Mouse (Mus musculus) forebrain, embryonic 13.5 days (tissue): Measurements from ENCODE around the gene Ccnq. TPM values are rescaled to one million over a fixed set of nuclear protein-coding genes. Genes with fewer than 3 reads are reported as not detected.

Experiments used
- ATAC-seq: fragments of 200-750 bp; cut with Nextera tagmentation; 2 replicates; pipeline ENCODE4 v1.8.0; 2017
- H3K27ac ChIP-seq: fragments of 300-500 bp; sonication (generic); 2 replicates; pipeline ENCODE4 v1.5.1; 2015; ENCODE audit warnings: inconsistent platforms, mild to moderate bottlenecking, moderate library complexity
- H3K27me3 ChIP-seq: fragments of 300-500 bp; sonication (generic); 2 replicates; pipeline ENCODE4 v1.6.1; 2015; ENCODE audit warnings: mild to moderate bottlenecking, inconsistent platforms
- H3K36me3 ChIP-seq: fragments of 300-500 bp; sonication (generic); 2 replicates; pipeline ENCODE4 v1.6.1; 2015; ENCODE audit warnings: mild to moderate bottlenecking, inconsistent platforms; ENCODE audit not compliant: poor library complexity, severe bottlenecking
- H3K4me1 ChIP-seq: fragments of 300-500 bp; sonication (generic); 2 replicates; pipeline ENCODE4 v1.6.1; 2015; ENCODE audit warnings: inconsistent platforms
- H3K4me2 ChIP-seq: fragments of 300-500 bp; sonication (generic); 2 replicates; pipeline ENCODE4 v1.6.1; 2015; ENCODE audit warnings: inconsistent platforms, mild to moderate bottlenecking, moderate library complexity
- H3K4me3 ChIP-seq: fragments of 300-500 bp; sonication (generic); 2 replicates; pipeline ENCODE4 v1.5.1; 2015; ENCODE audit warnings: mild to moderate bottlenecking, inconsistent platforms
- H3K9ac ChIP-seq: fragments of 300-500 bp; sonication (generic); 2 replicates; pipeline ENCODE4 v1.6.1; 2015; ENCODE audit warnings: mild to moderate bottlenecking, inconsistent platforms
- H3K9me3 ChIP-seq: fragments of 300-500 bp; sonication (generic); replicated peaks from 2 replicates; pipeline ENCODE4 v1.6.1; 2016; ENCODE audit warnings: inconsistent platforms
- WGBS: fragments of 180-500 bp; shearing (Covaris S2); methylation state at CpG from one replicate; pipeline ENCODE4 v1.1.7; 2015; 5-methylcytosine and 5-hydroxymethylcytosine counted together
- polyA plus RNA-seq: library from polyadenylated mRNA; unstranded; fragments of >200 nt; fragmentation: Nextera tagmentation; extraction: Ambion mirVana; gene quantifications from 2 replicates; pipeline ENCODE4 v1.2.1, GENCODE M21; 2015

Gene Ccnq
- polyA plus RNA-seq, result 39.5 and 39.8 TPM in 2 replicates

- no peaks in the 10 kb centered on the region for H3K27me3 ChIP-seq
- peak within 1 kb of the TSS; percentile 67 for H3K4me2 ChIP-seq
- H3K9me3 ChIP-seq, result no peaks in the 10 kb centered on the region
- peak within 1 kb of the TSS; percentile 55 for H3K4me3 ChIP-seq
- peak; percentile 92 for ATAC-seq
- peaks cover 24% of the 10 kb centered on the region for H3K4me1 ChIP-seq
- H3K36me3 ChIP-seq, result peaks cover 14% of the 10 kb centered on the region
- peak within 1 kb of the TSS; percentile 77 for H3K9ac ChIP-seq
- 10% methylated on average over 58 of the region's 59 CpGs for WGBS
- peak within 1 kb of the TSS; percentile 55 for H3K27ac ChIP-seq
Observed at GRCm38 (mm10) chr11:78750885-78751842, at the start of gene Ccnq. Gene Ccnq (minus strand): TSS chr11:78751729.

GRCm38 (mm10) chr11:78801094-78801493, 49.6 kb upstream of the Ccnq start:
- H3K27me3 ChIP-seq, result no peaks in the 10 kb centered on the region
- no peak overlapping the region for H3K9ac ChIP-seq
- no peaks in the 10 kb centered on the region for H3K36me3 ChIP-seq
- ATAC-seq, result no peak
- H3K9me3 ChIP-seq, result no peaks in the 10 kb centered on the region
- 94% methylated on average over 4 of the region's 4 CpGs for WGBS
- H3K27ac ChIP-seq, result no peak overlapping the region
- H3K4me1 ChIP-seq, result peaks cover 30% of the 10 kb centered on the region
- no peak overlapping the region for H3K4me2 ChIP-seq
- no peak overlapping the region for H3K4me3 ChIP-seq

GRCm38 (mm10) chr11:78796072-78796729, 44.7 kb upstream of the Ccnq start:
- 87% methylated on average over 10 of the region's 10 CpGs for WGBS
- Histone ChIP-seq H3K27me3 (no peaks in the 10 kb centered on the region), H3K4me1 (peaks cover 30% of the 10 kb centered on the region), H3K27ac (no peak overlapping the region), H3K4me3 (no peak overlapping the region), H3K9ac (no peak overlapping the region), H3K36me3 (no peaks in the 10 kb centered on the region), H3K9me3 (no peaks in the 10 kb centered on the region), H3K4me2 (no peak overlapping the region)
- no peak for ATAC-seq

- H3K4me1 ChIP-seq, result peaks cover 50% of the 10 kb centered on the region
- H3K27me3 ChIP-seq, result no peaks in the 10 kb centered on the region
- H3K4me3 ChIP-seq, result no peak overlapping the region
- WGBS, result 76% methylated on average over 11 of the region's 11 CpGs
- H3K27ac ChIP-seq, result peak overlapping the region; percentile 96
- H3K9ac ChIP-seq, result no peak overlapping the region
- no peaks in the 10 kb centered on the region for H3K36me3 ChIP-seq
- H3K9me3 ChIP-seq, result no peaks in the 10 kb centered on the region
- ATAC-seq, result no peak
- H3K4me2 ChIP-seq, result peak overlapping the region; percentile 48; the same call in 1 of the 2 replicates
Observed at GRCm38 (mm10) chr11:78793116-78793515, 41.6 kb upstream of the Ccnq start.

GRCm38 (mm10) chr11:78792465-78792864, 40.9 kb upstream of the Ccnq start:
- Histone ChIP-seq H3K27ac (peak overlapping the region; percentile 96), H3K4me2 (peak overlapping the region; percentile 48), H3K4me3 (no peak overlapping the region; the same call in 1 of the 2 replicates), H3K9me3 (no peaks in the 10 kb centered on the region), H3K36me3 (no peaks in the 10 kb centered on the region), H3K27me3 (no peaks in the 10 kb centered on the region), H3K9ac (peak overlapping the region; percentile 45; the same call in 1 of the 2 replicates), H3K4me1 (peaks cover 50% of the 10 kb centered on the region)
- WGBS, result 11% methylated on average over 11 of the region's 11 CpGs
- ATAC-seq, result peak; percentile 25; the same call in 1 of the 2 replicates

- 9% methylated on average over 5 of the region's 5 CpGs for WGBS
- peak; percentile 84 for ATAC-seq
- Histone ChIP-seq H3K9ac (peak overlapping the region; percentile 45; the same call in 1 of the 2 replicates), H3K4me1 (peaks cover 50% of the 10 kb centered on the region), H3K27me3 (no peaks in the 10 kb centered on the region), H3K4me3 (no peak overlapping the region; the same call in 1 of the 2 replicates), H3K27ac (peak overlapping the region; percentile 96), H3K9me3 (no peaks in the 10 kb centered on the region), H3K36me3 (no peaks in the 10 kb centered on the region), H3K4me2 (peak overlapping the region; percentile 48)
Observed at GRCm38 (mm10) chr11:78792055-78792454, 40.5 kb upstream of the Ccnq start.

- Histone ChIP-seq H3K27me3 (no peaks in the 10 kb centered on the region), H3K4me1 (peaks cover 50% of the 10 kb centered on the region), H3K4me2 (peak overlapping the region; percentile 48), H3K9me3 (no peaks in the 10 kb centered on the region), H3K9ac (no peak overlapping the region), H3K36me3 (no peaks in the 10 kb centered on the region), H3K4me3 (no peak overlapping the region), H3K27ac (peak overlapping the region; percentile 96)
- 27% methylated on average over 4 of the region's 4 CpGs for WGBS
- ATAC-seq, result peak; percentile 70
Observed at GRCm38 (mm10) chr11:78791582-78791981, 40.1 kb upstream of the Ccnq start.

- peaks cover 61% of the 10 kb centered on the region for H3K4me1 ChIP-seq
- H3K4me2 ChIP-seq, result no peak overlapping the region
- H3K4me3 ChIP-seq, result no peak overlapping the region
- H3K27me3 ChIP-seq, result no peaks in the 10 kb centered on the region
- no peaks in the 10 kb centered on the region for H3K36me3 ChIP-seq
- H3K9me3 ChIP-seq, result no peaks in the 10 kb centered on the region
- peak; percentile 22; the same call in 1 of the 2 replicates for ATAC-seq
- WGBS, result 38% methylated on average over 11 of the region's 11 CpGs
- no peak overlapping the region for H3K9ac ChIP-seq
- H3K27ac ChIP-seq, result peak overlapping the region; percentile 57
Observed at GRCm38 (mm10) chr11:78789370-78790060, 38.0 kb upstream of the Ccnq start.

- Histone ChIP-seq H3K4me1 (peaks cover 45% of the 10 kb centered on the region), H3K36me3 (no peaks in the 10 kb centered on the region), H3K27me3 (no peaks in the 10 kb centered on the region), H3K9me3 (no peaks in the 10 kb centered on the region), H3K9ac (no peak overlapping the region), H3K4me3 (no peak overlapping the region), H3K27ac (peak overlapping the region; percentile 81), H3K4me2 (peak overlapping the region; percentile 28)
- peak; percentile 66 for ATAC-seq
- WGBS, result 3% methylated on average over 7 of the region's 7 CpGs
Observed at GRCm38 (mm10) chr11:78786013-78786431, 34.5 kb upstream of the Ccnq start.

GRCm38 (mm10) chr11:78782791-78783347, 31.3 kb upstream of the Ccnq start:
- Histone ChIP-seq H3K27me3 (no peaks in the 10 kb centered on the region), H3K9ac (no peak overlapping the region), H3K4me3 (no peak overlapping the region), H3K4me1 (peaks cover 34% of the 10 kb centered on the region), H3K4me2 (no peak overlapping the region), H3K9me3 (no peaks in the 10 kb centered on the region), H3K27ac (no peak overlapping the region), H3K36me3 (no peaks in the 10 kb centered on the region)
- 66% methylated on average over 9 of the region's 9 CpGs for WGBS
- no peak for ATAC-seq

GRCm38 (mm10) chr11:78782326-78782725, 30.8 kb upstream of the Ccnq start:
- no peak overlapping the region for H3K9ac ChIP-seq
- no peak overlapping the region for H3K4me3 ChIP-seq
- 88% methylated on average over 5 of the region's 5 CpGs for WGBS
- no peak overlapping the region for H3K27ac ChIP-seq
- no peak overlapping the region for H3K4me2 ChIP-seq
- H3K27me3 ChIP-seq, result no peaks in the 10 kb centered on the region
- ATAC-seq, result no peak
- no peaks in the 10 kb centered on the region for H3K36me3 ChIP-seq
- H3K4me1 ChIP-seq, result peaks cover 39% of the 10 kb centered on the region
- H3K9me3 ChIP-seq, result no peaks in the 10 kb centered on the region
